Mouse (Mus musculus): Measurements from ENCODE around the gene Tdrkh. TPM values are rescaled to one million over a fixed set of nuclear protein-coding genes. Genes with fewer than 3 reads are reported as not detected.

Tdrkh gene
- polyA plus RNA-seq, 1 experiment from 2014 or later, result 13.3 TPM

- Histone ChIP-seq H3K9me3 (ENCODE audit: control insufficient read depth, low read length) (no peaks in the 10 kb centered on the region), H3K36me3 (ENCODE audit: control insufficient read depth, insufficient read depth, low read length) (no peaks in the 10 kb centered on the region), H3K4me2 (replicated peaks; ENCODE audit: low read depth, low read length) (peak overlapping the region; percentile 74), H3K27me3 (ENCODE audit: control insufficient read depth, insufficient read depth, low read length) (0 out of 2 replicates have a peak, but pooled peaks cover 3% of the 10 kb centered on the region), H3K4me3 (ENCODE audit: low read length) (peak overlapping the region; percentile 38), H3K4me1 (ENCODE audit: control insufficient read depth, insufficient read depth, low read length) (peaks cover 6% of the 10 kb centered on the region; the same call in 1 of the 2 replicates), H3K27ac (ENCODE audit: low read depth, low read length) (no peak overlapping the region), H3K9ac (ENCODE audit: low read depth, low read length) (peak overlapping the region; percentile 25)
- ATAC-seq (ENCODE audit: low FRiP score, low TSS enrichment), result peak; percentile 46
- WGBS, result 9% methylated on average over 25 of the region's 25 CpGs
These were observed 543 bp upstream of the Tdrkh start for GRCm38 (mm10) chr3:94412530-94412929.

GRCm38 (mm10) chr3:94430980-94431379, 17.9 kb downstream of the Tdrkh start:
- no peaks in the 10 kb centered on the region for H3K4me1 ChIP-seq (ENCODE audit: control insufficient read depth, insufficient read depth, low read length)
- H3K27ac ChIP-seq (ENCODE audit: low read depth, low read length), result no peak overlapping the region
- 86% methylated on average over 2 of the region's 2 CpGs for WGBS
- no peaks in the 10 kb centered on the region for H3K27me3 ChIP-seq (ENCODE audit: control insufficient read depth, insufficient read depth, low read length)
- no peaks in the 10 kb centered on the region for H3K9me3 ChIP-seq (ENCODE audit: control insufficient read depth, low read length)
- H3K4me3 ChIP-seq (ENCODE audit: low read length), result no peak overlapping the region
- H3K9ac ChIP-seq (ENCODE audit: low read depth, low read length), result no peak overlapping the region
- ATAC-seq (ENCODE audit: low FRiP score, low TSS enrichment), result no peak
- no peaks in the 10 kb centered on the region for H3K36me3 ChIP-seq (ENCODE audit: control insufficient read depth, insufficient read depth, low read length)
- no peak overlapping the region for H3K4me2 ChIP-seq (replicated peaks; ENCODE audit: low read depth, low read length)

GRCm38 (mm10) chr3:94434305-94434704, 21.2 kb downstream of the Tdrkh start:
- H3K27ac ChIP-seq (ENCODE audit: low read depth, low read length), result no peak overlapping the region
- H3K4me2 ChIP-seq (replicated peaks; ENCODE audit: low read depth, low read length), result no peak overlapping the region
- H3K27me3 ChIP-seq (ENCODE audit: control insufficient read depth, insufficient read depth, low read length), result no peaks in the 10 kb centered on the region
- H3K4me1 ChIP-seq (ENCODE audit: control insufficient read depth, insufficient read depth, low read length), result no peaks in the 10 kb centered on the region
- no peaks in the 10 kb centered on the region for H3K36me3 ChIP-seq (ENCODE audit: control insufficient read depth, insufficient read depth, low read length)
- H3K9ac ChIP-seq (ENCODE audit: low read depth, low read length), result no peak overlapping the region
- no peak for ATAC-seq (ENCODE audit: low FRiP score, low TSS enrichment)
- WGBS, result 84% methylated on average over 2 of the region's 2 CpGs
- H3K9me3 ChIP-seq (ENCODE audit: control insufficient read depth, low read length), result no peaks in the 10 kb centered on the region
- H3K4me3 ChIP-seq (ENCODE audit: low read length), result no peak overlapping the region

- Histone ChIP-seq H3K9me3 (ENCODE audit: control insufficient read depth, low read length) (no peaks in the 10 kb centered on the region), H3K4me2 (replicated peaks; ENCODE audit: low read depth, low read length) (no peak overlapping the region), H3K27ac (ENCODE audit: low read depth, low read length) (no peak overlapping the region), H3K36me3 (ENCODE audit: control insufficient read depth, insufficient read depth, low read length) (no peaks in the 10 kb centered on the region), H3K4me3 (ENCODE audit: low read length) (no peak overlapping the region), H3K4me1 (ENCODE audit: control insufficient read depth, insufficient read depth, low read length) (no peaks in the 10 kb centered on the region), H3K27me3 (ENCODE audit: control insufficient read depth, insufficient read depth, low read length) (0 out of 2 replicates have a peak, but pooled peaks cover 2% of the 10 kb centered on the region), H3K9ac (ENCODE audit: low read depth, low read length) (no peak overlapping the region)
- WGBS, result 84% methylated on average over 9 of the region's 9 CpGs
- no peak for ATAC-seq (ENCODE audit: low FRiP score, low TSS enrichment)
These were observed 23.3 kb downstream of the Tdrkh start for GRCm38 (mm10) chr3:94436420-94436819.

- Histone ChIP-seq H3K4me1 (ENCODE audit: control insufficient read depth, insufficient read depth, low read length) (peaks cover 5% of the 10 kb centered on the region; the same call in 1 of the 2 replicates), H3K4me2 (replicated peaks; ENCODE audit: low read depth, low read length) (no peak overlapping the region), H3K27ac (ENCODE audit: low read depth, low read length) (no peak overlapping the region), H3K9ac (ENCODE audit: low read depth, low read length) (no peak overlapping the region), H3K9me3 (ENCODE audit: control insufficient read depth, low read length) (no peaks in the 10 kb centered on the region), H3K36me3 (ENCODE audit: control insufficient read depth, insufficient read depth, low read length) (peaks cover 7% of the 10 kb centered on the region; the same call in 1 of the 2 replicates), H3K4me3 (ENCODE audit: low read length) (no peak overlapping the region), H3K27me3 (ENCODE audit: control insufficient read depth, insufficient read depth, low read length) (0 out of 2 replicates have a peak, but pooled peaks cover 2% of the 10 kb centered on the region)
- WGBS, result 45% methylated on average over 3 of the region's 3 CpGs
- ATAC-seq (ENCODE audit: low FRiP score, low TSS enrichment), result no peak
These were observed 28.1 kb downstream of the Tdrkh start for GRCm38 (mm10) chr3:94441182-94441581.

- Histone ChIP-seq H3K27ac (ENCODE audit: low read depth, low read length) (no peak within 1 kb of the TSS), H3K4me3 (ENCODE audit: low read length) (peak within 1 kb of the TSS; percentile 89), H3K4me1 (ENCODE audit: control insufficient read depth, insufficient read depth, low read length) (peaks cover 5% of the 10 kb centered on the region; the same call in 1 of the 2 replicates), H3K9me3 (ENCODE audit: control insufficient read depth, low read length) (no peaks in the 10 kb centered on the region), H3K27me3 (ENCODE audit: control insufficient read depth, insufficient read depth, low read length) (0 out of 2 replicates have a peak, but pooled peaks cover 2% of the 10 kb centered on the region), H3K36me3 (ENCODE audit: control insufficient read depth, insufficient read depth, low read length) (peaks cover 26% of the 10 kb centered on the region), H3K9ac (ENCODE audit: low read depth, low read length) (peak within 1 kb of the TSS; percentile 91), H3K4me2 (replicated peaks; ENCODE audit: low read depth, low read length) (peak within 1 kb of the TSS; percentile 80)
- ATAC-seq (ENCODE audit: low FRiP score, low TSS enrichment), result peak; percentile 99
- WGBS, result under 1% methylated on average over 38 of the region's 39 CpGs
These were observed 30.0 kb downstream of the Tdrkh start, which contains the start of gene Mrpl9 for GRCm38 (mm10) chr3:94442951-94443596. Mrpl9 (plus strand) TSS chr3:94443318.

GRCm38 (mm10) chr3:94443597-94443964, 30.5 kb downstream of the Tdrkh start, which contains the start of gene Oaz3:
Oaz3 (minus strand) TSS chr3:94443915.
- 0 out of 2 replicates have a peak, but pooled peaks cover 2% of the 10 kb centered on the region for H3K27me3 ChIP-seq (ENCODE audit: control insufficient read depth, insufficient read depth, low read length)
- peak within 1 kb of the TSS; percentile 89 for H3K4me3 ChIP-seq (ENCODE audit: low read length)
- WGBS, result 1% methylated on average over 24 of the region's 24 CpGs
- peaks cover 29% of the 10 kb centered on the region for H3K36me3 ChIP-seq (ENCODE audit: control insufficient read depth, insufficient read depth, low read length)
- peak within 1 kb of the TSS; percentile 80 for H3K4me2 ChIP-seq (replicated peaks; ENCODE audit: low read depth, low read length)
- H3K9me3 ChIP-seq (ENCODE audit: control insufficient read depth, low read length), result no peaks in the 10 kb centered on the region
- H3K9ac ChIP-seq (ENCODE audit: low read depth, low read length), result peak within 1 kb of the TSS; percentile 91
- peaks cover 5% of the 10 kb centered on the region; the same call in 1 of the 2 replicates for H3K4me1 ChIP-seq (ENCODE audit: control insufficient read depth, insufficient read depth, low read length)
- H3K27ac ChIP-seq (ENCODE audit: low read depth, low read length), result no peak within 1 kb of the TSS
- ATAC-seq (ENCODE audit: low FRiP score, low TSS enrichment), result no peak

GRCm38 (mm10) chr3:94449377-94449776, 36.3 kb downstream of the Tdrkh start:
- Histone ChIP-seq H3K36me3 (ENCODE audit: control insufficient read depth, insufficient read depth, low read length) (peaks cover 42% of the 10 kb centered on the region), H3K4me2 (replicated peaks; ENCODE audit: low read depth, low read length) (no peak overlapping the region), H3K9ac (ENCODE audit: low read depth, low read length) (no peak overlapping the region), H3K4me3 (ENCODE audit: low read length) (no peak overlapping the region), H3K27me3 (ENCODE audit: control insufficient read depth, insufficient read depth, low read length) (no peaks in the 10 kb centered on the region), H3K9me3 (ENCODE audit: control insufficient read depth, low read length) (no peaks in the 10 kb centered on the region), H3K4me1 (ENCODE audit: control insufficient read depth, insufficient read depth, low read length) (0 out of 2 replicates have a peak, but pooled peaks cover under 1% of the 10 kb centered on the region), H3K27ac (ENCODE audit: low read depth, low read length) (no peak overlapping the region)
- no peak for ATAC-seq (ENCODE audit: low FRiP score, low TSS enrichment)
- 94% methylated on average over 2 of the region's 2 CpGs for WGBS

GRCm38 (mm10) chr3:94456529-94457000, 43.5 kb downstream of the Tdrkh start:
- Histone ChIP-seq H3K4me2 (replicated peaks; ENCODE audit: low read depth, low read length) (peak overlapping the region; percentile 44), H3K4me1 (ENCODE audit: control insufficient read depth, insufficient read depth, low read length) (no peaks in the 10 kb centered on the region), H3K4me3 (ENCODE audit: low read length) (peak overlapping the region; percentile 34; the same call in 1 of the 2 replicates), H3K27me3 (ENCODE audit: control insufficient read depth, insufficient read depth, low read length) (no peaks in the 10 kb centered on the region), H3K36me3 (ENCODE audit: control insufficient read depth, insufficient read depth, low read length) (no peaks in the 10 kb centered on the region), H3K27ac (ENCODE audit: low read depth, low read length) (no peak overlapping the region), H3K9me3 (ENCODE audit: control insufficient read depth, low read length) (no peaks in the 10 kb centered on the region), H3K9ac (ENCODE audit: low read depth, low read length) (no peak overlapping the region)
- peak; percentile 91 for ATAC-seq (ENCODE audit: low FRiP score, low TSS enrichment)
- WGBS, result 1% methylated on average over 12 of the region's 12 CpGs
